Mouse (Mus musculus): ENCODE results near the gene 2010111I01Rik.

DNA sequence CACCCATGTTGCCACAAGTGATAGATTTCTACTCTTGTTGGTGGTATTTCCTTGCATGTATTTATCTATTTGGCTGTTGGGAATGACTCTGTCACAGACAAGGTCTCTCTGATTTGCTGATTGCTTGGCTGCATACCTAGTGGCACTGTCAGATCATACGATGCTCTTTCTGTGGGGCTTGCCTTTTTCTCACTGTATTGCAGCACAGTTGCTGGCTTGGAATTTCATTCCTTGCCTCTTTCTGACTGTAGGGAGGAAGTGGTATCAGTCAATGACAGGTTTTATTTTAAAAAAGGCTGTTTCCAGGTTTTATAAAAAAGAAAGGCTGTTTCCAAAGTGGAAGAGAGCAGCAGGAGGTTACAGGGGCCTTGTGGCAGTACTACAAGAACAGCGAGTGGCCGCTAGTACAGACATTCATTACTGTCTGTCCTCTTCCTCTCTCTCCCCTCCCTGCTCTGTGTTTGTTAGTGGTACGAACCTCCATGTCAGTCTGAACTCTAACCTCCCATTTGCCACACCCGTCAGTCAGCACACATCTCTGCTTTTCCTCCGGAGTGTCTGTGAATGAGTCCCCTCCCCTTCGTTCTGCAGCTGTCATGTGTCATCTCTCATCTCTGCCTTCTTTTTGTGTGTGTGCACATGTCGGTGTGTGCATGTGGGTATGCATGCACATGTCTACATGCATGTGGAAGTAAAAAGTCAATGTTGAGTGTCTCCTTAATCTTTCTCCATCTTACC, 138.3 kb downstream of the 2010111I01Rik start:
- TF ChIP-seq ZNF384 (IDR thresholded peaks at IDR 0.05; ENCODE audit: low read depth, low read length) (no peak), MAFK (IDR thresholded peaks at IDR 0.05; ENCODE audit: insufficient read depth, low read depth, low read length) (no peak), HCFC1 (IDR thresholded peaks at IDR 0.05; ENCODE audit: borderline replicate concordance, insufficient read depth, low read length) (no peak), ZC3H11A (IDR thresholded peaks at IDR 0.05; ENCODE audit: borderline replicate concordance, low read depth, low read length) (no peak), CHD2 (IDR thresholded peaks at IDR 0.05; ENCODE audit: low read depth, low read length) (no peak)
